Mouse (Mus musculus): ENCODE results near the gene Tubb4a.
"Not testable (repeated sequence)": the region's sequence is repeated elsewhere in the genome, so short reads cannot be mapped to it uniquely, and the experiment has no call there.

Gene Tubb4a

DNA sequence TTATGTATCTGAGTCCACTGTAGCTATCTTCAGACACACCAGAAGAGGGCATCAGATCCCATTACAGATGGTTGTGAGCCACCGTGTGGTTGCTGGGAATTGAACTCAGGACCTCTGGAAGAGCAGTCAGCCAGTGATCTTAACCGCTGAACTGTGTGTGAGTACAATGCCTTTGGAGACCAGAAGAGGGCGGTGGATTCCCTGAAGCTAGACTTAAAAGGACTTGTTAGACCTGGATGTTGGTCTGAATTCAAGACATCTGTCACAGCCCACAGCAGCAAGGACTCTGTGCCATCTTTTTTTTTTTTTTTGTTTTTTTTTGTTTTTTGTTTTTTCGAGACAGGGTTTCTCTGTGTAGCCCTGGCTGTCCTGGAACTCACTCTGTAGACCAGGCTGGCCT is 35.9 kb downstream of the Tubb4a start:
- not testable (repeated sequence) for DNase-seq

DNA sequence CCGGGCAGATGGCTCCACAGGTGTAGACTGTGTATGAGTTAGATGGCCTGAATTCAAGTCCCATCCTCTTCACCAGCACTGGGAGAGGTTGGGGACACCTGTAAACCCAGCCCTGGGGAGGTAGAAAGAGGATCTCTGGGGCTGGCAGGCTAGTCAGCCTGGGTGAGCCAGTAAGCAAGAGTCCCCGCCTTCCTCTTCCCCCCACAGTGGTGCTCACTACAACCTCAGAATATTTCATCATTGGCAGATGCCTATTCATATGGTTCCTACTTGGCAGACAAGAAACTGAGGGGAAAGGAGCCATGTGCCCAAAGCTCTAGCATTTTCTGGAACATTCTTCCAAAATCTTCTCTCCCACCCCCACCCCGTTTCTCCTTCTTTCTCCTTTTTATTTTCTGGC is 38.8 kb downstream of the Tubb4a start:
- no peak for DNase-seq

DNA sequence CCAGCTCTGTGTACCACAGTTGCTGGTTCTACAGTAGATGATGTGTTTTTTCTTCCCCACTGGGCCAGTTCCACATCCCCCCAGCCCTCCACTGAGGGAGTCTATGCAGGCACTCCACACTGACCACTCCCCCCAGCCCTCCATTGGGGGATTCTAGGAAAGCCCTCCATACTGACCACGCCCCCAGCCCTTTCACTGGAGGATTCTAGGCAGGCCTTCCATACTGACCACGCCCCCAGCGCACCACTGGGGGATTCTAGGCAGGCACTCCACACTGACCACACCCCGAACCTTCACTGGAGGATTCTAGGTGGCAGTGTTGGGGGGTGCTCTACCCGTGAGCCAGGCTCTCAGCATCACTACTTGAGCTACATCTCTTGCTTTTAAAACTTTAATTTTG is 40.2 kb downstream of the Tubb4a start:
- no peak for DNase-seq

DNA sequence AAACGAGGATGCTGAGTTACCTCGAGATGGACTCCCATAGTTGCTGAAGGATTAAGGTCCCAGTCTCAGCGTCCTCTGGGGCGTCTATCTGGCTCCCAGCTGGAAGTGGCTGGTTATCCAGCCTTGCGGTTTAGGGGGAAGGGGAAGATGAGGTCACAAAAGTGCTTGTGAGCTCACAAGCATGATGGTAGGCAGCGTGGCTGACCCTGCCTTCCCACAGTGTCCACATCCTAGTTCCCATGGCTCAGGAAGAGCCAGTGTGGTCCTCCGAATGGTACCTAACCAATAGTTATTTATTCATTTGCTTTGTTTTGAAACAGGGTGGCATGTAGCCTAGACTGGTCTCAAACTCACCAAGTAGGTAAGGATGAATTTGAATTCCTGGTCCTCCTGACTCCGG is 46.0 kb downstream of the Tubb4a start, which contains the start of gene Slc25a41:
TSS of gene Slc25a41 (minus strand) at position 101 of the 400 bp plus-strand sequence.
- DNase-seq: no peak

DNA sequence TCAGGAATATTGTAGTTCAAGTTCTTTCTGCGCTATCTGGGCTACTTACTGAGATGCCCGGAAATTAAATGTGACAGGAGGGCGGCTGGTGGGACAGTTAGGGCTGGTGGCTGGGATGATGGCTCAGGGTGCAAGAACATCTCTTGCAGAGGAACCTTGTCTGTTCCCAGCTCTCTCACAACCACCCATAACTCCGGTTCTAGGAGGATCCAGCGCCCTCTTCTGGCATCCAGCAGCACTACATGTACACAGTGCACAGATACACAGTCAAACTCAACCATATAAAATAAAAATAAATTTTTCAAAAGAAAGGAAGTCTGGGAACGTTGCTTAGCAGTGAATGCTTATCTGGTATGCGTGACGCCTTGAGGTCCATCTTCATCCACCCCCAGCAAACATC is 48.6 kb downstream of the Tubb4a start:
- DNase-seq: no peak

DNA sequence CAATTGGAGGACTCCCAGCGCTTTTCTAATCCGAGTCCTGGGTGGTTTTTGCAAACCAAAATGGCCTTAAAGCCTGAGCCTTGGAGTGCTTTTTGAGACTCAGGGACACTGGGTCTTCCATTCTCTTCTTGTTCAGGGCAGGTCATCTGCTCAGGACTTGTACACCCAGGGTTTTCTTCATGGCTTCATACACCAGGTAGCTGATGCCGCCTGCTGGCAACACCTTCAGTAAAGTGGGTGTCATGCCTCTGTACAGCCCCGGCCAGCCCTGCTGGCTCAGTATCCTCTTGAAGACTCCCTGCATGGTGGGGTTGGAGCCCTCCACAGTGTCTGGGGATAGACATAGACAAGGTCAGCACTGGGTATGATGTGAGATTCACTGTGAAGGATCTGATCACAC is 54.7 kb downstream of the Tubb4a start:
- peak; percentile 66 for DNase-seq

DNA sequence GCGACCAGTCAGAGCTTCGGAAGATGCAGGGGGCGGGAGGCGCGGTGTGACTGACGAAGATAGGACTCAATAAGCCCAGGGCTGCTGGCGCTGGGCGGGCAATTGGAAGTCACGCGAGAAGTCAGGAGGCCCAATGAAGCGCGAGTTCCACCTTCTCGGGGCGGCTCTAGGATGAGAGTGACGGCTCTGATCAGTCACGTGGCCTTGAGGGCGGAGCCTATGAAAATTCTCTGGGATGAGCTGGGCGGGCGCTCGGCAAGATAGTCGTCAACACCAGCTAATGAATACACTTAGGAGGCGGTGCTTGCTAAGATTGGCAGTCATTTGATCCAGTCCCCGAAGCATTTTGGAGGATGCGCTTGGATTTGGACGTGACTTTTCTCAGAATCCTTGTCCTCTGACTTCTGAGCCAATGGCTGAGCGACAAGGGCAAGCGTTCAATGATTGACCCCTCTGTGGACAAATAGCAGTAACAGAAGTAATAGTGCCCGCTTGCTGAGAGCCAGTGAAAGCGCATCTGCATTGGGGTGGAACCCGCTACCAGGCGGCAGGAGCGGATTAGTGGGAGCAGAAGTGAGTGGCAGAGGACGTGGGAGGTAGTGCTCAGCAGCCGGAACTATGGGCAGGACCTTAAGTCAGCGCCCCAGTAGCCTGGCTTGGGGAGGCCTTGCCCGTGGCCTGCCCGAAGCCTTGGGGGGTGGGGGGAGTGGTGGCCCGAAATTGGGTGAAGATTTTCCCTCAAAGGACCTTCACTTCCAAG is 55.7 kb downstream of the Tubb4a start:
- peak; percentile 100 for DNase-seq

DNA sequence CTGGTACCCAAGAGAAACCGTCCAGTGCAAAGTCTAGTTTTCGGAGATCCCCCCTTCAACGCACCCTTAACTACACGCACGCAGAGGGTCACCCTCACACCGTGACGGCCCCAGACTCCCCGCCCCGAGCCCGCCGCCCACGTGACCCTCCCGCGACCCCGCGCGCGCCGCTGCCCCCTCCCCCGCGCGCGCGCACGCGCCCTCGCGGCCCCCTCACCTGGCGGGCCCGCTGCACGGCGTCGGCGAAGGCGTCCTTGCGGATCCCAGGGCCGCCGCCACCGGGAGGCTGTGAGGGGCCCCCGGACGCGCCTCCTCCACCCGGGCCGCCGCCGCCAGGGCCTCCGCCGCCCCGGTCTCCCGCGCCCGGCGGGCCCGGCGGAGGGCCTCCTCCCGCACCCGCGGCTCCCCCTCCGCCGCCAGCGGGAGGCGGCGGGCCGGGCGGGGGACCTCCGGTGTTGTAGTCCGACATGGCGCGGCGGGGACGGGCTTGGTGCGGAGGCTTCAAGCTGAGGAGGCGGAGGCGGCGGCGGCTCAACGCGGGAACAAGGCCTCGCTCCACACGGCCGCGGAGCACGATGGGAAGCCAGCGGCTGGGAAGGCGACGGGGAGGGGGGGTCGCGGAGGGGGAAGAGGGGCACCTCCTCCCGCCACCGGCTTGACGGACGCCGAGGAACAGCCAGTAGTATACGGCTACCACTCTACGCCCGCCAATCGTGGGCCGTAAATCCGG is 56.5 kb downstream of the Tubb4a start, which contains the start of gene Khsrp:
TSS of gene Khsrp (minus strand) at position 592 of the 730 bp plus-strand sequence.
- DNase-seq: peak; percentile 70

Data from cerebellum, adult 9-10 months (tissue).